Mouse (Mus musculus) natural killer cell, adult 2 months (primary cell): Measurements from ENCODE around the gene S100pbp.

ENCODE experiments used
- DNase-seq, 2 experiments: peaks; one replicate each; pipeline ENCODE4 v3.0.0; 2022; ENCODE audit warnings: low spot score in 2 of 2

The S100pbp gene

GRCm38 (mm10) chr4:129102133-129102829, 87.2 kb downstream of the S100pbp start:
- DNase-seq, result no peak
